Mouse (Mus musculus) ES-E14 (cell line): ENCODE data around the gene Stx7.

Experiments used
- CHD2 ChIP-seq: IDR thresholded peaks from 2 replicates; pipeline ENCODE4 v1.6.1; 2014; ENCODE audit warnings: mild to moderate bottlenecking, low read depth, low read length, inconsistent platforms
- HCFC1 ChIP-seq: IDR thresholded peaks from 2 replicates; pipeline ENCODE4 v1.6.1; 2012; ENCODE audit warnings: low read length, inconsistent platforms, borderline replicate concordance; ENCODE audit not compliant: insufficient read depth
- MAFK ChIP-seq: IDR thresholded peaks from 2 replicates; pipeline ENCODE4 v1.6.1; 2014; ENCODE audit warnings: mild to moderate bottlenecking, low read depth, low read length, inconsistent platforms; ENCODE audit not compliant: insufficient read depth
- ZC3H11A ChIP-seq: IDR thresholded peaks from 2 replicates; pipeline ENCODE4 v1.6.1; 2012; ENCODE audit warnings: low read depth, mild to moderate bottlenecking, inconsistent platforms, low read length, borderline replicate concordance
- ZNF384 ChIP-seq: IDR thresholded peaks from 2 replicates; pipeline ENCODE4 v1.6.1; 2012; ENCODE audit warnings: low read depth, low read length, inconsistent platforms

GRCm38 (mm10) chr10:24224591-24224990 is 75.5 kb downstream of the Stx7 start:
- no peak for TF ChIP-seq CHD2
- TF ChIP-seq MAFK = no peak
- no peak for TF ChIP-seq ZNF384
- no peak for TF ChIP-seq ZC3H11A
- no peak for TF ChIP-seq HCFC1
